Mouse (Mus musculus) midbrain, embryonic 11.5 days (tissue): Measurements from ENCODE around the gene Lsm2. TPM values are rescaled to one million over a fixed set of nuclear protein-coding genes. Genes with fewer than 3 reads are reported as not detected.
A peak's percentile ranks its signal among the peaks of the same experiment; 100 is the strongest.
"Not testable (repeated sequence)": the region's sequence is repeated elsewhere in the genome, so short reads cannot be mapped to it uniquely, and the experiment has no call there.

ENCODE experiments used
- ATAC-seq: fragments of 200-750 bp; cut with Nextera tagmentation; 2 replicates; pipeline ENCODE4 v1.8.0; 2017; ENCODE audit warnings: moderate TSS enrichment, moderate library complexity; ENCODE audit not compliant: low FRiP score
- DNase-seq: peaks from one replicate; pipeline ENCODE4 v3.0.0; 2015; ENCODE audit warnings: low spot score; ENCODE audit errors: missing footprints
- H3K27ac ChIP-seq: fragments of 300-500 bp; sonication (generic); 2 replicates; pipeline ENCODE4 v1.5.1; 2014; ENCODE audit warnings: low read depth, low read length
- H3K27me3 ChIP-seq: fragments of 300-500 bp; sonication (generic); 2 replicates; pipeline ENCODE4 v1.6.1; 2014; ENCODE audit warnings: mild to moderate bottlenecking, low read length, moderate library complexity, mixed read lengths; ENCODE audit not compliant: control insufficient read depth, insufficient read depth
- H3K36me3 ChIP-seq: fragments of 300-500 bp; sonication (generic); 2 replicates; pipeline ENCODE4 v1.6.1; 2014; ENCODE audit warnings: mild to moderate bottlenecking, low read length, moderate library complexity, mixed read lengths; ENCODE audit not compliant: control insufficient read depth, insufficient read depth
- H3K4me1 ChIP-seq: fragments of 300-500 bp; sonication (generic); 2 replicates; pipeline ENCODE4 v1.6.1; 2014; ENCODE audit warnings: low read length; ENCODE audit not compliant: control insufficient read depth, insufficient read depth
- H3K4me2 ChIP-seq: fragments of 300-500 bp; sonication (generic); 2 replicates; pipeline ENCODE4 v1.6.1; 2014; ENCODE audit warnings: mild to moderate bottlenecking, moderate library complexity
- H3K4me3 ChIP-seq: fragments of 300-500 bp; sonication (generic); 2 replicates; pipeline ENCODE4 v1.5.1; 2014; ENCODE audit warnings: low read depth, low read length
- H3K9ac ChIP-seq: fragments of 300-500 bp; sonication (generic); 2 replicates; pipeline ENCODE4 v1.6.1; 2014; ENCODE audit warnings: low read length
- H3K9me3 ChIP-seq: fragments of 300-500 bp; sonication (generic); 2 replicates; pipeline ENCODE4 v1.6.1; 2016; ENCODE audit warnings: low read length; ENCODE audit not compliant: control insufficient read depth
- WGBS: fragments of 180-500 bp; shearing (Covaris S2); extraction: QIAGEN DNeasy Blood & Tissue Kit; methylation state at CpG from one replicate; pipeline ENCODE4 v1.1.7; 2014; 5-methylcytosine and 5-hydroxymethylcytosine counted together
- polyA plus RNA-seq: library from polyadenylated mRNA; unstranded; fragments of >200 nt; fragmentation: Nextera tagmentation; extraction: Ambion mirVana; gene quantifications from 2 replicates; pipeline ENCODE4 v1.2.1, GENCODE M21; 2014

Lsm2 gene
- polyA plus RNA-seq, 1 experiment from 2014 or later: 234 TPM

- H3K27ac ChIP-seq, H3K9me3 ChIP-seq, H3K36me3 ChIP-seq, H3K4me1 ChIP-seq: not testable (repeated sequence)
- under 1% methylated on average over 25 of the region's 33 CpGs for WGBS
- Histone ChIP-seq H3K4me2 (peak within 1 kb of the TSS; percentile 44), H3K9ac (peak within 1 kb of the TSS; percentile 2; the same call in 1 of the 2 replicates), H3K4me3 (peak within 1 kb of the TSS; percentile 18), H3K27me3 (peaks cover 20% of the 10 kb centered on the region)
- DNase-seq: peak; percentile 96
- peak; percentile 96 for ATAC-seq
Measured at GRCm38 (mm10) chr17:34972069-34972749, 9.5 kb upstream of the Lsm2 start, which contains the start of the genes Hspa1a and Hspa1l. TSS of gene Hspa1a (minus strand) at chr17:34972156. TSS of gene Hspa1l (plus strand) at chr17:34972703.

- H3K9ac ChIP-seq: no peak overlapping the region
- no peak for DNase-seq
- 78% methylated on average over 3 of the region's 3 CpGs for WGBS
- H3K36me3 ChIP-seq: no peaks in the 10 kb centered on the region
- H3K9me3 ChIP-seq: no peaks in the 10 kb centered on the region
- no peaks in the 10 kb centered on the region for H3K27me3 ChIP-seq
- no peak overlapping the region for H3K4me2 ChIP-seq
- H3K4me3 ChIP-seq: no peak overlapping the region
- H3K27ac ChIP-seq: no peak overlapping the region
- ATAC-seq: no peak
- peaks cover 5% of the 10 kb centered on the region for H3K4me1 ChIP-seq
Measured at GRCm38 (mm10) chr17:34975581-34976492, 5.8 kb upstream of the Lsm2 start.

- no peak overlapping the region for H3K27ac ChIP-seq
- DNase-seq (no peak), ATAC-seq (no peak)
- H3K9ac ChIP-seq: no peak overlapping the region
- WGBS: 95% methylated on average over 20 of the region's 20 CpGs
- H3K36me3 ChIP-seq: no peaks in the 10 kb centered on the region
- H3K4me2 ChIP-seq: no peak overlapping the region
- no peak overlapping the region for H3K4me3 ChIP-seq
- no peaks in the 10 kb centered on the region for H3K9me3 ChIP-seq
- H3K4me1 ChIP-seq: peaks cover 10% of the 10 kb centered on the region
- no peaks in the 10 kb centered on the region for H3K27me3 ChIP-seq
Measured at GRCm38 (mm10) chr17:34977000-34977399, 4.7 kb upstream of the Lsm2 start.

- peaks cover 15% of the 10 kb centered on the region for H3K4me1 ChIP-seq
- ATAC-seq (no peak), DNase-seq (no peak)
- no peaks in the 10 kb centered on the region for H3K27me3 ChIP-seq
- no peak overlapping the region for H3K4me3 ChIP-seq
- no peaks in the 10 kb centered on the region for H3K9me3 ChIP-seq
- no peak overlapping the region for H3K9ac ChIP-seq
- no peak overlapping the region for H3K4me2 ChIP-seq
- 88% methylated on average over 27 of the region's 27 CpGs for WGBS
- H3K36me3 ChIP-seq: no peaks in the 10 kb centered on the region
- H3K27ac ChIP-seq: no peak overlapping the region
Measured at GRCm38 (mm10) chr17:34978239-34978638, 3.4 kb upstream of the Lsm2 start.

GRCm38 (mm10) chr17:34979631-34980030 is 2.0 kb upstream of the Lsm2 start:
- 94% methylated on average over 4 of the region's 4 CpGs for WGBS
- ATAC-seq: no peak
- H3K4me2 ChIP-seq: no peak overlapping the region
- H3K9me3 ChIP-seq: no peaks in the 10 kb centered on the region
- H3K9ac ChIP-seq: no peak overlapping the region
- no peak overlapping the region for H3K27ac ChIP-seq
- DNase-seq: no peak
- no peak overlapping the region for H3K4me3 ChIP-seq
- H3K27me3 ChIP-seq: no peaks in the 10 kb centered on the region
- peaks cover 15% of the 10 kb centered on the region for H3K4me1 ChIP-seq
- H3K36me3 ChIP-seq: no peaks in the 10 kb centered on the region

- peak overlapping the region; percentile 94 for H3K4me3 ChIP-seq
- no peaks in the 10 kb centered on the region for H3K9me3 ChIP-seq
- no peaks in the 10 kb centered on the region for H3K27me3 ChIP-seq
- ATAC-seq (no peak), DNase-seq (peak; percentile 87)
- peaks cover 15% of the 10 kb centered on the region for H3K4me1 ChIP-seq
- H3K36me3 ChIP-seq: peaks cover under 1% of the 10 kb centered on the region; the same call in 1 of the 2 replicates
- peak overlapping the region; percentile 95 for H3K9ac ChIP-seq
- peak overlapping the region; percentile 87 for H3K4me2 ChIP-seq
- 30% methylated on average over 2 of the region's 2 CpGs for WGBS
- H3K27ac ChIP-seq: no peak overlapping the region; the same call in 1 of the 2 replicates
Measured at GRCm38 (mm10) chr17:34980655-34981054, 1.0 kb upstream of the Lsm2 start.

- Histone ChIP-seq H3K36me3 (peaks cover 8% of the 10 kb centered on the region; the same call in 1 of the 2 replicates), H3K9me3 (no peaks in the 10 kb centered on the region), H3K27ac (peak overlapping the region; percentile 90), H3K4me1 (peaks cover 15% of the 10 kb centered on the region), H3K4me2 (peak overlapping the region; percentile 87), H3K9ac (peak overlapping the region; percentile 95), H3K27me3 (no peaks in the 10 kb centered on the region), H3K4me3 (peak overlapping the region; percentile 94)
- WGBS: under 1% methylated on average over 15 of the region's 15 CpGs
- peak; percentile 36; the same call in 1 of the 2 replicates for ATAC-seq
- no peak for DNase-seq
Measured at GRCm38 (mm10) chr17:34982328-34982727, 666 bp downstream of the Lsm2 start.

- Histone ChIP-seq H3K9me3 (no peaks in the 10 kb centered on the region), H3K36me3 (peaks cover 8% of the 10 kb centered on the region; the same call in 1 of the 2 replicates), H3K27ac (no peak overlapping the region), H3K4me3 (no peak overlapping the region), H3K27me3 (no peaks in the 10 kb centered on the region), H3K4me2 (no peak overlapping the region), H3K9ac (no peak overlapping the region), H3K4me1 (peaks cover 15% of the 10 kb centered on the region)
- 86% methylated on average over 2 of the region's 2 CpGs for WGBS
- ATAC-seq (no peak), DNase-seq (no peak)
Measured at GRCm38 (mm10) chr17:34984218-34984617, 2.6 kb downstream of the Lsm2 start.

- Histone ChIP-seq H3K4me3 (no peak overlapping the region), H3K27ac (no peak overlapping the region), H3K27me3 (no peaks in the 10 kb centered on the region), H3K9me3 (no peaks in the 10 kb centered on the region), H3K4me1 (peaks cover 5% of the 10 kb centered on the region), H3K9ac (no peak overlapping the region), H3K4me2 (no peak overlapping the region), H3K36me3 (peaks cover 4% of the 10 kb centered on the region; the same call in 1 of the 2 replicates)
- peak; percentile 72 for DNase-seq
- no peak for ATAC-seq
Measured at GRCm38 (mm10) chr17:34994751-34995150, 13.1 kb downstream of the Lsm2 start.
